Mouse (Mus musculus): ENCODE measurements around the gene Zdbf2. TPM values are rescaled to one million over a fixed set of nuclear protein-coding genes. Genes with fewer than 3 reads are reported as not detected.
"Not testable (repeated sequence)": the region's sequence is repeated elsewhere in the genome, so short reads cannot be mapped to it uniquely, and the experiment has no call there.

The Zdbf2 gene
- total RNA-seq, 1 experiment = 43.2 TPM

DNA sequence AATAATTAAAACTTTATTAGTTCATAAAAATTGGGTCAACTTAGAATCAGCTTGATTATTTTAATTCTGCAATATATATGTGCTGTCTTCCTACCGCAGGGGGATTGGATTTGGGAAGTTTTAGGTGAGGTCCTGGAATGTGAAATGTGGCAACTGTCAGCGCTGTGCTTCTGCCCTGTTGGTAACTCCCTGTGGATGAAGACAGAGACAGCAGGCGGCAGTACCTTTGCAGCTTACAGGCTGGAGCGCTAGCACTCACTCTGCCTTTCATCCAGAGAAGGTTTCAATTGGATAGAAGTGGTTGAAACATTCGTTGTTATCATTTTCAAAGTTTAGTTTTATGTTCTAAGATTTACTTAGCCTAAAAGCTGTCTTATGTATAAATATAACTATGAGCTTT lies 5.0 kb downstream of the Zdbf2 start:
- Histone ChIP-seq H3K9ac (ENCODE audit: insufficient read depth, low read depth, low read length, poor library complexity, severe bottlenecking) (no peak overlapping the region), H3K27ac (ENCODE audit: insufficient read depth, low read depth, low read length, poor library complexity, severe bottlenecking) (no peak overlapping the region), H3K4me1 (ENCODE audit: control insufficient read depth in 2 of 2, insufficient read depth in 2 of 2, low read length in 2 of 2, poor library complexity in 1 of 2) (no peaks in the 10 kb centered on the region; a peak in 1 of 4 replicates), H3K4me3 (ENCODE audit: insufficient read depth in 1 of 2, low read depth in 1 of 2, low read length in 2 of 2, poor library complexity in 1 of 2, severe bottlenecking in 1 of 2) (no peak overlapping the region), H3K36me3 (ENCODE audit: control insufficient read depth, insufficient read depth, low read length, poor library complexity, severe bottlenecking) (peaks cover 4% of the 10 kb centered on the region), H3K9me3 (ENCODE audit: control insufficient read depth, insufficient read depth, low read depth, low read length) (no peaks in the 10 kb centered on the region)
- in situ Hi-C loops (cut with MboI; ENCODE audit: low sequenced_read_pairs in 2 of 2, unreplicated experiment in 2 of 2) = no loop called here
- TF ChIP-seq ZNF384 (IDR thresholded peaks at IDR 0.05; ENCODE audit: low read depth, low read length) = no peak
- TF ChIP-seq HCFC1 (IDR thresholded peaks at IDR 0.05; ENCODE audit: borderline replicate concordance, insufficient read depth, low read length) = no peak
- TF ChIP-seq ZC3H11A (IDR thresholded peaks at IDR 0.05; ENCODE audit: borderline replicate concordance, low read depth, low read length) = no peak
- no peak for TF ChIP-seq MAFK (IDR thresholded peaks at IDR 0.05; ENCODE audit: insufficient read depth, low read depth, low read length)
- no peak for TF ChIP-seq CHD2 (IDR thresholded peaks at IDR 0.05; ENCODE audit: low read depth, low read length)
- no peak for DNase-seq (ENCODE audit: low read depth, low spot score)

GRCm38 (mm10) chr1:63293965-63294364 lies 20.9 kb downstream of the Zdbf2 start:
- H3K27ac ChIP-seq (ENCODE audit: insufficient read depth, low read depth, low read length, poor library complexity, severe bottlenecking) = no peak overlapping the region

GRCm38 (mm10) chr1:63309661-63310060 lies 36.6 kb downstream of the Zdbf2 start:
- no peaks in the 10 kb centered on the region for H3K9me3 ChIP-seq (ENCODE audit: control insufficient read depth, insufficient read depth, low read depth, low read length)
- H3K4me3 ChIP-seq (ENCODE audit: insufficient read depth in 1 of 2, low read depth in 1 of 2, low read length in 2 of 2, poor library complexity in 1 of 2, severe bottlenecking in 1 of 2) = peak overlapping the region; percentile 55 to 94
- in situ Hi-C loops (cut with MboI; ENCODE audit: low sequenced_read_pairs in 2 of 2, unreplicated experiment in 2 of 2) = no loop called here
- peak overlapping the region; percentile 42; the same call in 1 of the 2 replicates for H3K9ac ChIP-seq (ENCODE audit: insufficient read depth, low read depth, low read length, poor library complexity, severe bottlenecking)
- H3K36me3 ChIP-seq (ENCODE audit: control insufficient read depth, insufficient read depth, low read length, poor library complexity, severe bottlenecking) = peaks cover 5% of the 10 kb centered on the region; the same call in 1 of the 2 replicates
- no peaks in the 10 kb centered on the region for H3K4me1 ChIP-seq (ENCODE audit: control insufficient read depth in 2 of 2, insufficient read depth in 2 of 2, low read length in 2 of 2, poor library complexity in 1 of 2)
- no peak overlapping the region for H3K27ac ChIP-seq (ENCODE audit: insufficient read depth, low read depth, low read length, poor library complexity, severe bottlenecking)
- DNase-seq (ENCODE audit: low read depth, low spot score) = no peak
- no peak for TF ChIP-seq ZNF384 (IDR thresholded peaks at IDR 0.05; ENCODE audit: low read depth, low read length)
- TF ChIP-seq ZC3H11A (IDR thresholded peaks at IDR 0.05; ENCODE audit: borderline replicate concordance, low read depth, low read length) = no peak
- no peak for TF ChIP-seq CHD2 (IDR thresholded peaks at IDR 0.05; ENCODE audit: low read depth, low read length)
- no peak for TF ChIP-seq MAFK (IDR thresholded peaks at IDR 0.05; ENCODE audit: insufficient read depth, low read depth, low read length)
- TF ChIP-seq HCFC1 (IDR thresholded peaks at IDR 0.05; ENCODE audit: borderline replicate concordance, insufficient read depth, low read length) = no peak

More at GRCm38 (mm10) chr1:63293965-63294364, 20.9 kb downstream of the Zdbf2 start:
- in situ Hi-C loops (cut with MboI; ENCODE audit: low sequenced_read_pairs in 2 of 2, unreplicated experiment in 2 of 2) = no loop called here
- no peak for DNase-seq (ENCODE audit: low read depth, low spot score)
- Histone ChIP-seq H3K9me3 (ENCODE audit: control insufficient read depth, insufficient read depth, low read depth, low read length) (no peaks in the 10 kb centered on the region), H3K4me1 (ENCODE audit: control insufficient read depth in 2 of 2, insufficient read depth in 2 of 2, low read length in 2 of 2, poor library complexity in 1 of 2) (no peaks in the 10 kb centered on the region), H3K9ac (ENCODE audit: insufficient read depth, low read depth, low read length, poor library complexity, severe bottlenecking) (no peak overlapping the region), H3K36me3 (ENCODE audit: control insufficient read depth, insufficient read depth, low read length, poor library complexity, severe bottlenecking) (no peaks in the 10 kb centered on the region; the same call in 1 of the 2 replicates), H3K4me3 (ENCODE audit: insufficient read depth in 1 of 2, low read depth in 1 of 2, low read length in 2 of 2, poor library complexity in 1 of 2, severe bottlenecking in 1 of 2) (no peak overlapping the region)
- no peak for TF ChIP-seq ZC3H11A (IDR thresholded peaks at IDR 0.05; ENCODE audit: borderline replicate concordance, low read depth, low read length)
- 0 out of 2 replicates have a peak, but pooled peaks have one; percentile 51 for TF ChIP-seq ZNF384 (IDR thresholded peaks at IDR 0.05; ENCODE audit: low read depth, low read length)

DNA sequence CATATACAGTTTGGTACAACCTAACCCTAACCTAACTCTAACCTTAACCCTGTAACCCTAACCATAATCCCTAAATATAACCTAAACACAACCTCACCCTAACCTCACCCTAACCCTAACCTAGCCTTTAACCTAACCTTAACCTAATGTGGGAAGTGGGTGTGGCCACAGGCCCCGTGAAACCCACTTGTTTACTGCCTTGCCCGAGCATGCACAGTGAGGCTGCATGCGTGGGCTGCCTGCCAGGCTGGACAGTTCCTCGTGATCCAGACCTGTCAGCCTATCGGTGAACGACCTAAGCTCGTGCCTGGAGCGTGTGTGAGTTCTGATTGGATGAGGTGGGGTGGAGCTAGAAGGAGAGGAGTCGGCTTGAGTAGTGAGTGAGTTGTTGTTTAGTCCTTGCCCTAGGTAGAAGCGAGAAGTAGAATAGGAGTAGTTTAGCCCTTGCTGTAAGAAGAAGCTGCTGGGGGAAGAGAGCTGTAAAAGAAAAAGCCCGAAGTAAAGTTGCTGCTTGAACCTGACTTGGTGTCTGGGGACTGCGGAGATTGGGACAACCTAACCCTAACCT lies 50.6 kb downstream of the Zdbf2 start:
- H3K4me1 ChIP-seq (ENCODE audit: control insufficient read depth in 2 of 2, insufficient read depth in 2 of 2, low read length in 2 of 2, poor library complexity in 1 of 2); H3K9ac ChIP-seq (ENCODE audit: insufficient read depth, low read depth, low read length, poor library complexity, severe bottlenecking); H3K9me3 ChIP-seq (ENCODE audit: control insufficient read depth, insufficient read depth, low read depth, low read length); in situ Hi-C loops (cut with MboI; ENCODE audit: low sequenced_read_pairs in 2 of 2, unreplicated experiment in 2 of 2); H3K36me3 ChIP-seq (ENCODE audit: control insufficient read depth, insufficient read depth, low read length, poor library complexity, severe bottlenecking): not testable (repeated sequence)
- Histone ChIP-seq H3K27ac (ENCODE audit: insufficient read depth, low read depth, low read length, poor library complexity, severe bottlenecking) (peak overlapping the region; percentile 23; the same call in 1 of the 2 replicates), H3K4me3 (ENCODE audit: insufficient read depth in 1 of 2, low read depth in 1 of 2, low read length in 2 of 2, poor library complexity in 1 of 2, severe bottlenecking in 1 of 2) (peak overlapping the region in 1 of 2 experiments; percentile 2; a peak in 1 of 4 replicates)
- peak; percentile 21 for DNase-seq (ENCODE audit: low read depth, low spot score)
- 0 out of 2 replicates have a peak, but pooled peaks have one; percentile 55 for TF ChIP-seq CHD2 (IDR thresholded peaks at IDR 0.05; ENCODE audit: low read depth, low read length)

Other genes starting within 250 kb of the Zdbf2 start
- gene Ino80d, start 158.6 kb upstream of the Zdbf2 start, total RNA-seq (2012; rRNA removed) = 17.5 and 17.8 TPM in 2 replicates
- 1,668 and 1,913 TPM in 2 replicates for gene Eef1b2, start 96.4 kb upstream of the Zdbf2 start, total RNA-seq (2012; rRNA removed)
- 84.2 and 101 TPM in 2 replicates for gene Ndufs1, start 96.4 kb upstream of the Zdbf2 start, total RNA-seq (2012; rRNA removed)
- 1.3 and 2.2 TPM in 2 replicates for gene Gpr1, start 58.7 kb upstream of the Zdbf2 start, total RNA-seq (2012; rRNA removed)
- gene Adam23, start 172.6 kb downstream of the Zdbf2 start, total RNA-seq (2012; rRNA removed) = 119 and 315 TPM in 2 replicates